Mouse (Mus musculus) brain, embryonic 14.5 days (tissue): ENCODE measurements around the gene Mbtd1.

ENCODE experiments used
- CTCF ChIP-seq: fragments of 200-500 bp; IDR thresholded peaks from 2 replicates; pipeline ENCODE4 v1.5.1; 2012; ENCODE audit warnings: inconsistent platforms, mild to moderate bottlenecking, moderate library complexity, borderline replicate concordance; ENCODE audit not compliant: insufficient read depth, insufficient read length; ENCODE audit errors: extremely low read depth
- POLR2A ChIP-seq: fragments of 200-500 bp; IDR thresholded peaks from 2 replicates; pipeline ENCODE4 v1.6.1; 2012; ENCODE audit warnings: mild to moderate bottlenecking, inconsistent platforms, borderline replicate concordance; ENCODE audit not compliant: poor library complexity, insufficient read depth, insufficient read length, severe bottlenecking; ENCODE audit errors: extremely low read depth

- no peak for TF ChIP-seq CTCF
- no peak for TF ChIP-seq POLR2A
Observed at GRCm38 (mm10) chr11:93897732-93898131, 12.1 kb downstream of the Mbtd1 start.
